Mouse (Mus musculus) myocyte (in vitro differentiated cells): ENCODE results near the gene Ddah1.

ENCODE experiments used
- E2F4 ChIP-seq: IDR thresholded peaks from one replicate; pipeline ENCODE4 v1.6.1; 2011; ENCODE audit warnings: mild to moderate bottlenecking, control low read depth, moderate library complexity; ENCODE audit not compliant: insufficient read depth
- MAX ChIP-seq: IDR thresholded peaks from one replicate; pipeline ENCODE4 v1.6.1; 2011; ENCODE audit warnings: low read depth, mild to moderate bottlenecking, control low read depth
- MYOG ChIP-seq, 3 experiments: IDR thresholded peaks; one replicate each; pipeline ENCODE4 v1.6.1; 2011; ENCODE audit warnings: control low read depth in 2 of 3, low read depth in 2 of 3, mild to moderate bottlenecking in 2 of 3; ENCODE audit not compliant: insufficient read length in 2 of 3, control insufficient read depth in 1 of 3, insufficient read depth in 1 of 3
- POLR2A ChIP-seq: IDR thresholded peaks from one replicate; pipeline ENCODE4 v1.6.1; 2011; ENCODE audit warnings: low read depth, mild to moderate bottlenecking, control low read depth, moderate library complexity; ENCODE audit not compliant: insufficient read length
- POLR2AphosphoS2 ChIP-seq: IDR thresholded peaks from one replicate; pipeline ENCODE4 v1.6.1; 2011; ENCODE audit warnings: low read depth, control low read depth; ENCODE audit not compliant: insufficient read length
- TCF12 ChIP-seq: IDR thresholded peaks from one replicate; pipeline ENCODE4 v1.6.1; 2011; ENCODE audit warnings: mild to moderate bottlenecking, control low read depth; ENCODE audit not compliant: poor library complexity, insufficient read depth, severe bottlenecking
- USF1 ChIP-seq: IDR thresholded peaks from one replicate; pipeline ENCODE4 v1.6.1; 2011; ENCODE audit warnings: low read depth, mild to moderate bottlenecking, control low read depth, moderate library complexity

- TF ChIP-seq POLR2A (no peak), MAX (no peak), TCF12 (no peak), POLR2AphosphoS2 (no peak), MYOG (IDR thresholded peaks at IDR 0.05; ENCODE audit: control insufficient read depth in 1 of 3, insufficient read depth in 1 of 3, insufficient read length in 2 of 3, low read depth in 2 of 3) (no peak), USF1 (no peak), E2F4 (no peak)
Measured at GRCm38 (mm10) chr3:145734857-145735256, 23.6 kb upstream of the Ddah1 start.
